Mouse (Mus musculus) E14TG2a.4 (cell line): Measurements from ENCODE around the gene Camk2d.

ENCODE experiments used
- CTCF ChIP-seq: conservative IDR thresholded peaks from 2 replicates; pipeline ENCODE4 v1.5.1; 2014; ENCODE audit warnings: low read length
- NANOG ChIP-seq: IDR thresholded peaks from 2 replicates; pipeline ENCODE4 v1.6.1; 2014; ENCODE audit warnings: borderline replicate concordance, low read length, mixed read lengths

DNA sequence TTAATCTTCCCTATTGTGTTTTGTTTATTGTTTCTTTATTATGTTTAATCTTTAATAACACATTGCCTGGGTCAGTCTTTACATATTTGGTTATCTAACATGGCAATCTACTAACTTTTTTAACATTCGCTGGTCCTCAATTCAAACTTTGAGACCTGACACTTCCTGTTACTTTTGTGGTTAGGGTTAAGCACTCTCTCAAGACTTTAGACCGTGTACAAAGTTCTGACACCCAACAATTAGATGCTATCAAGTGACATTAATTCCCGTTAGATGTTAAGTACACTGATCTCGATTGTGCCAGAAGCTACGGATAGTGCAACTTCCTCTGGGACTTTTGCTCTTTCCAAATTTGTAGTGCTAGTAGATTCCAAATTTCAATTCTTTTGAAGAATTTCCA lies 23.2 kb upstream of the Camk2d start:
- TF ChIP-seq CTCF = no peak
- no peak for TF ChIP-seq NANOG
